Mouse (Mus musculus) testis, adult 2 months (tissue): ENCODE results near the gene Fsd1.

Experiments used
- CTCF ChIP-seq: fragments of 200-500 bp; IDR thresholded peaks from 2 replicates; pipeline ENCODE4 v1.5.1; 2012; ENCODE audit warnings: low read depth, mild to moderate bottlenecking, inconsistent platforms, low read length, moderate library complexity; ENCODE audit not compliant: control insufficient read depth, insufficient read depth, insufficient replicate concordance
- POLR2A ChIP-seq: fragments of 200-500 bp; IDR thresholded peaks from 2 replicates; pipeline ENCODE4 v1.6.1; 2012; ENCODE audit warnings: low read depth, mild to moderate bottlenecking, inconsistent platforms, low read length, moderate library complexity; ENCODE audit not compliant: control insufficient read depth

DNA sequence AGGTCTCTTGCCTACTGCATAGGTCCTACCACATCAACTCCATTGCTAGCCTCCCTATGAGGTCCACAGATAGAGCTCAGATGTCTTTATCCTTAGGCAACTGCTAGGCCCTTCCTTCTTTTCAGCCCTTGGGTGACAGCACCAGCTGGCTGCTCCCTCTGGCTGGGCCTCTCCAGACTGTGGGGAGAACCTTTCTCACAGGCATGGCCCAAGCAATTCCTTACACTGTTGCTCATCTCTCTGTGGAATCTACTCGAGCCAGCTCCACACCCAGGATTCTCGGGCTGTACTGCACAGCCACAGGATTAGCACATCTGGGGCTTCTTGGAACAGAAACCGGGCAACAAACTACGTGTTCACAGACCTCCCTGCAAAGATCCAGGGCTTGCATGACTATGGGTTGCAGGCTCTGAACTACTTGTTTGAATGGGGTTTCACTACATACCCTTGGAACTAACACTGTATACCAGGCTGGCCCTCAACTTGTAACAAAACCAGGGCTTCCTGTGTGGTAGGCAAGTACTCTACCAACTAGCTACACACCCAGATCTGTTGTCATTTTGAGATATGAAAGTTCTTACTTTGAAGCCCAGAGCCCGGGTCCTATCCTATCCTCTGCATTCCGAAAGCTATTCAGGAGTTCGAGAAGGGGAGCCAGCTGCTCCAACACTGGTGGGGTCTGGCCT lies 47.9 kb downstream of the Fsd1 start:
- TF ChIP-seq CTCF (no peak), POLR2A (no peak)
